Mouse (Mus musculus): ENCODE results near the gene Drd3. TPM values are rescaled to one million over a fixed set of nuclear protein-coding genes. Genes with fewer than 3 reads are reported as not detected.

Gene Drd3
- polyA plus RNA-seq, 1 experiment = not detected

GRCm38 (mm10) chr16:43816321-43816720 lies 62.5 kb downstream of the Drd3 start:
- Histone ChIP-seq H3K27ac (ENCODE audit: insufficient read depth, low read length) (no peak overlapping the region), H3K27me3 (ENCODE audit: control insufficient read depth, insufficient read depth, low read length, poor library complexity, severe bottlenecking) (no peaks in the 10 kb centered on the region), H3K36me3 (ENCODE audit: control insufficient read depth, insufficient read depth, low read length, poor library complexity, severe bottlenecking) (no peaks in the 10 kb centered on the region), H3K4me1 (ENCODE audit: control insufficient read depth, insufficient read depth, low read length) (peaks cover 3% of the 10 kb centered on the region), H3K4me3 (ENCODE audit: low read depth, low read length) (no peak overlapping the region), H3K9me3 (replicated peaks; ENCODE audit: control insufficient read depth, insufficient read depth, low read length, poor library complexity, severe bottlenecking) (no peaks in the 10 kb centered on the region), H3K9ac (ENCODE audit: low read depth, poor library complexity, severe bottlenecking) (no peak overlapping the region)
- TF ChIP-seq EP300 (IDR thresholded peaks at IDR 0.05; ENCODE audit: insufficient read depth, low read depth, low read length) = 0 out of 2 replicates have a peak, but pooled peaks have one; percentile 39
- TF ChIP-seq POLR2A (IDR thresholded peaks at IDR 0.05; ENCODE audit: insufficient read depth, low read length) = no peak

- H3K9ac ChIP-seq (ENCODE audit: low read depth, poor library complexity, severe bottlenecking) = no peak overlapping the region
- no peak overlapping the region for H3K4me3 ChIP-seq (ENCODE audit: low read depth, low read length)
- no peak overlapping the region for H3K27ac ChIP-seq (ENCODE audit: insufficient read depth, low read length)
- H3K27me3 ChIP-seq (ENCODE audit: control insufficient read depth, insufficient read depth, low read length, poor library complexity, severe bottlenecking) = no peaks in the 10 kb centered on the region
- TF ChIP-seq CTCF (IDR thresholded peaks at IDR 0.05; ENCODE audit: low read depth, low read length) = no peak
- no peak for TF ChIP-seq EP300 (IDR thresholded peaks at IDR 0.05; ENCODE audit: insufficient read depth, low read depth, low read length)
- TF ChIP-seq POLR2A (IDR thresholded peaks at IDR 0.05; ENCODE audit: insufficient read depth, low read length) = no peak
- peaks cover 3% of the 10 kb centered on the region for H3K4me1 ChIP-seq (ENCODE audit: control insufficient read depth, insufficient read depth, low read length)
- peaks cover 4% of the 10 kb centered on the region; the same call in 1 of the 2 replicates for H3K9me3 ChIP-seq (replicated peaks; ENCODE audit: control insufficient read depth, insufficient read depth, low read length, poor library complexity, severe bottlenecking)
- no peaks in the 10 kb centered on the region for H3K36me3 ChIP-seq (ENCODE audit: control insufficient read depth, insufficient read depth, low read length, poor library complexity, severe bottlenecking)
Measured at GRCm38 (mm10) chr16:43818404-43818803, 64.6 kb downstream of the Drd3 start.

GRCm38 (mm10) chr16:43827492-43827891 lies 73.7 kb downstream of the Drd3 start:
- no peaks in the 10 kb centered on the region for H3K9me3 ChIP-seq (replicated peaks; ENCODE audit: control insufficient read depth, insufficient read depth, low read length, poor library complexity, severe bottlenecking)
- TF ChIP-seq POLR2A (IDR thresholded peaks at IDR 0.05; ENCODE audit: insufficient read depth, low read length) = no peak
- no peak for TF ChIP-seq CTCF (IDR thresholded peaks at IDR 0.05; ENCODE audit: low read depth, low read length)
- no peak for TF ChIP-seq EP300 (IDR thresholded peaks at IDR 0.05; ENCODE audit: insufficient read depth, low read depth, low read length)
- H3K36me3 ChIP-seq (ENCODE audit: control insufficient read depth, insufficient read depth, low read length, poor library complexity, severe bottlenecking) = no peaks in the 10 kb centered on the region
- no peak overlapping the region for H3K4me3 ChIP-seq (ENCODE audit: low read depth, low read length)
- no peak overlapping the region for H3K27ac ChIP-seq (ENCODE audit: insufficient read depth, low read length)
- H3K4me1 ChIP-seq (ENCODE audit: control insufficient read depth, insufficient read depth, low read length) = no peaks in the 10 kb centered on the region
- H3K27me3 ChIP-seq (ENCODE audit: control insufficient read depth, insufficient read depth, low read length, poor library complexity, severe bottlenecking) = no peaks in the 10 kb centered on the region
- H3K9ac ChIP-seq (ENCODE audit: low read depth, poor library complexity, severe bottlenecking) = no peak overlapping the region

GRCm38 (mm10) chr16:43831957-43832356 lies 78.1 kb downstream of the Drd3 start:
- TF ChIP-seq CTCF (IDR thresholded peaks at IDR 0.05; ENCODE audit: low read depth, low read length) (no peak), EP300 (IDR thresholded peaks at IDR 0.05; ENCODE audit: insufficient read depth, low read depth, low read length) (no peak), POLR2A (IDR thresholded peaks at IDR 0.05; ENCODE audit: insufficient read depth, low read length) (no peak)
- H3K4me1 ChIP-seq (ENCODE audit: control insufficient read depth, insufficient read depth, low read length) = no peaks in the 10 kb centered on the region
- no peaks in the 10 kb centered on the region for H3K9me3 ChIP-seq (replicated peaks; ENCODE audit: control insufficient read depth, insufficient read depth, low read length, poor library complexity, severe bottlenecking)
- no peaks in the 10 kb centered on the region for H3K27me3 ChIP-seq (ENCODE audit: control insufficient read depth, insufficient read depth, low read length, poor library complexity, severe bottlenecking)
- no peak overlapping the region for H3K9ac ChIP-seq (ENCODE audit: low read depth, poor library complexity, severe bottlenecking)
- no peaks in the 10 kb centered on the region for H3K36me3 ChIP-seq (ENCODE audit: control insufficient read depth, insufficient read depth, low read length, poor library complexity, severe bottlenecking)
- H3K4me3 ChIP-seq (ENCODE audit: low read depth, low read length) = no peak overlapping the region
- H3K27ac ChIP-seq (ENCODE audit: insufficient read depth, low read length) = no peak overlapping the region

DNA sequence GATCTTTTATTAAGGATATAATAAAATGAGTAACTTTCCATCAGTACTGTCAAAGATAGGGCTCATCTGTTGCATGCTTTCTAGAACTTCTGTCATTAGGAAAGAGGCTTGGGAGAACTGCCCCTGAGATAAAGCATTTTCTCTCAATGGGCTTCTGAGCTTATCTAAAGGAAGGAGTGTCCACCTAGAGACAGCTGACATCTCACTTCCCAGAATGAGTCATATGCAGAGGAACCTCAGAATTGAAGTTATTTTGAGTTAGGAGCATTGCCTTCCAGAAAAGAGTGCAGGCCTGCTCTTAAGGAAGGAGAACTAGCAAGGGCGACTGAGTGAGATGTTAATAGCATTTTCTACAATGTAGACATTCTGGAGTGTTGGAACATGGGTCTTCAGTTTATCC lies 87.4 kb downstream of the Drd3 start:
- no peaks in the 10 kb centered on the region for H3K4me1 ChIP-seq (ENCODE audit: control insufficient read depth, insufficient read depth, low read length)
- H3K9me3 ChIP-seq (replicated peaks; ENCODE audit: control insufficient read depth, insufficient read depth, low read length, poor library complexity, severe bottlenecking) = no peaks in the 10 kb centered on the region
- no peaks in the 10 kb centered on the region for H3K27me3 ChIP-seq (ENCODE audit: control insufficient read depth, insufficient read depth, low read length, poor library complexity, severe bottlenecking)
- no peaks in the 10 kb centered on the region for H3K36me3 ChIP-seq (ENCODE audit: control insufficient read depth, insufficient read depth, low read length, poor library complexity, severe bottlenecking)
- no peak overlapping the region for H3K27ac ChIP-seq (ENCODE audit: insufficient read depth, low read length)
- TF ChIP-seq POLR2A (IDR thresholded peaks at IDR 0.05; ENCODE audit: insufficient read depth, low read length) = no peak
- no peak for TF ChIP-seq EP300 (IDR thresholded peaks at IDR 0.05; ENCODE audit: insufficient read depth, low read depth, low read length)
- TF ChIP-seq CTCF (IDR thresholded peaks at IDR 0.05; ENCODE audit: low read depth, low read length) = no peak
- H3K4me3 ChIP-seq (ENCODE audit: low read depth, low read length) = no peak overlapping the region
- H3K9ac ChIP-seq (ENCODE audit: low read depth, poor library complexity, severe bottlenecking) = no peak overlapping the region

- Histone ChIP-seq H3K27me3 (ENCODE audit: control insufficient read depth, insufficient read depth, low read length, poor library complexity, severe bottlenecking) (no peaks in the 10 kb centered on the region), H3K36me3 (ENCODE audit: control insufficient read depth, insufficient read depth, low read length, poor library complexity, severe bottlenecking) (no peaks in the 10 kb centered on the region), H3K27ac (ENCODE audit: insufficient read depth, low read length) (no peak overlapping the region), H3K9ac (ENCODE audit: low read depth, poor library complexity, severe bottlenecking) (no peak overlapping the region), H3K9me3 (replicated peaks; ENCODE audit: control insufficient read depth, insufficient read depth, low read length, poor library complexity, severe bottlenecking) (no peaks in the 10 kb centered on the region), H3K4me3 (ENCODE audit: low read depth, low read length) (no peak overlapping the region), H3K4me1 (ENCODE audit: control insufficient read depth, insufficient read depth, low read length) (peaks cover 2% of the 10 kb centered on the region)
- TF ChIP-seq POLR2A (IDR thresholded peaks at IDR 0.05; ENCODE audit: insufficient read depth, low read length) (no peak), EP300 (IDR thresholded peaks at IDR 0.05; ENCODE audit: insufficient read depth, low read depth, low read length) (no peak), CTCF (IDR thresholded peaks at IDR 0.05; ENCODE audit: low read depth, low read length) (no peak)
Measured at GRCm38 (mm10) chr16:43849839-43850238, 96.0 kb downstream of the Drd3 start.
